Mouse (Mus musculus) right cerebral cortex, postnatal 4 days (tissue): ENCODE results near the gene Axin1.

Experiments
- DNase-seq: peaks from one replicate; pipeline ENCODE4 v3.0.0-alpha.2; 2022

The Axin1 gene

DNA sequence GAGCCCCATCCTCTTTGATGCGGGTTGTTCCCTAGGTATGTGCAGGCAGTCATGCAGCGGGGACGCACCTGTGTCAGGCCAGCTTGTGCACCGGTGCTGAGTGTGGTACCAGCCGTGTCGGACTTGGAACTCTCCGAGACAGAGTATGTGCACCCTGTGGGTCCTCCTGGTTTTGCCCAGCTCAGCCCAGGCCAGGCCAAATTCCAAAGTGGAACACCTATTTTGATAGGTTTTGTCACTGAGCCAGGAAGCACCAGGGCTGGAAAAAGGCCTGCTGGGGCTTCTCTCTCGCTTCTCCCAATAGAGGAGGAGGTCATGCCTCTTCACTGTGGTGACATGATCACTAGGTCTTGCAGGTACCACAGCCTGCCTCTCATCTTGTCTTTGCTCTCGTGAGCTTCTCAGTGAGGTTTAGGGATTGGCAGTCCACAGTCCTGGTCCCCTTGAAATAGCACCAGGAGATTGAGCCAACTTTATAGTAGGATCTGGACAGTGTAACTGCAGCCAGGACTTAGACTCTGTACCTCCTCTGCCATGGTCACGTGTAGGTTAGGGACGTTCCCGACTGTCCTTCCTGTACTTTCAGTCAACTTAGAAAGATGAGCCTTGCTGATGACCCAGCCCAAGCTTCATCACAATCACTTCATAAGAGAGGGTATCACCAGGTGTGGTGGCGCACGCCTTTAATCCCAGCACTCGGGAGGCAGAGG, 54.1 kb downstream of the Axin1 start:
- no peak for DNase-seq

DNA sequence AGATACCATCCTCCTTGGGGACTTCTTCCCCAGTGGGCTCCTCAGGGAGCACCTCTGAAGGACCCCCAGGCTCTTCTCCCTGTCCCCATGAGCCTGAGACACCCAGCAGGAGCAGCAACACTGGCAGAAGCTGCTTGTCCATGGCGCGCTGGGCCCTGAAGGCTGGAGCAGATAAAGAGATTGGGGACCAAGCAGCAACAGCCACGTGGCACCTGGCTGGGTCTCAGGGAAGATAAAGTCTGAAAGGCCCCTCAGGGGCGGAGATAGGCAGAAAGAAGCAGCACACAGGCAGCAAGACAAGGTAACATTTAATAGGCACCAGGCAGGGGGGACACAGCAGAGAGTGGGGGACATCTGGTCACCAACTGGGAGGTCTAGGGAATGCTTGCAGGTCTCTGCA, 60.4 kb downstream of the Axin1 start, which contains the start of gene Pdia2:
Gene Pdia2, minus strand, starts transcription at position 196 of the 400 bp plus-strand sequence.
- no peak for DNase-seq

DNA sequence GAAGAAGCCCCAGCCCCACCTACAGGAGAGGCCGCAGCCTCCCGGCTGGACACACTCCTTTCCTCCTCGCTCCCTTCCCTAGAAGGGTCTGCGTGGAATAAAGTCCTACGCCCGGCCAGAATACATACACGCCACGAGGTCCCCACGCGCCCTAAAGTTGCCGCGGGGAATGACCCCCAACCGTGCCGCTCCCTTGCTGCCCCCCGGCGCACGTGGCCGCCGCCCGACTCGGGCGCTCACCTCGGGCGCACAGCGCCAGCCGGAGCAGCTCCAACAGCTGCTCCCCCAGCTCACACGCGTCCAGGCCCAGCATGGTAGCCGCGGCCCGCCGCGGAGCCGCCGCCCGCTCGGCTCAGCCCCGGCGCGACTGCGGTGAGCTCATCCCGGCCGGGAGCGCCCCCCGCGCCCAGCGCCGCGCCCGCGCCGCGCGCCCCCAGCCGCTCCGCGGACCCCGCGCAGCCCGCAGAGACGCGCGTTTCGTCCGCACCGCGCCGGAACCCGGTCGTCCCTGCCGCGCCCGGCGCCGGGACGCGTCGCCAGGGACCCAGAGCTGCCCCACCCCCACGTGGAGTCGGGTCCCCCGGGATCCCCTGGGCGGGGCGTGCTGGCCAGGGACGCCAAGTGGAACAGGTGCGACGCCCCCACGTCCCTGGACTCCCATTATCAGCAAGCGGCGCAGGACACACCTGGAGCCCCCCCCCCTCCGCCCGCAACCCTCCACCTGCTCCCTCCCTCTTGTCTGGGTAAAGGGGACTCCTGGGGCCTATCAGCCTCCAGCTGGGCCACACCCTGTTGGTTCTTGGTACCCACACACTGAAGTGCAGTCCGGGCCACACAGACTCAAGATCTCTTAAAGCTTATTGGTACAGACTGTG, 62.6 kb downstream of the Axin1 start:
- peak; percentile 52 for DNase-seq

DNA sequence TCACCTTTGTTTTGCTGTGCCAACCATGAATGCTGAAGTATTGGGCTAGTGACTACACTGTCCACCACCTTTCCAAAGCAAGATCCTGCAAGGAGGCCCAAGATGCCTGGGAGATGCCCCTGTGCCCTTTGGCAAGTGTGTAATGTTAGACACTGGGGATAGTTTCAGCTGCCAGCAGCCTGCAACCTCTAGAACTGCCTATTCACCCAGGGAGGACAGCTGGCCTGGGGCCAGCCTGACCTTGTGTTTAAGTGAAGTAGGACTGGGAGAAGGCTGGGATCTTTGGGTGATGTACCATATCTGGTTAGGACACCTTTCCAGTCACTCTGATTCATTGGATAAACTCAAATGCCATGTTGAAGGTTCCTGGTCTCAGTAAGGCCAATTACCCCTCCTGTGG, 63.5 kb downstream of the Axin1 start:
- no peak for DNase-seq

DNA sequence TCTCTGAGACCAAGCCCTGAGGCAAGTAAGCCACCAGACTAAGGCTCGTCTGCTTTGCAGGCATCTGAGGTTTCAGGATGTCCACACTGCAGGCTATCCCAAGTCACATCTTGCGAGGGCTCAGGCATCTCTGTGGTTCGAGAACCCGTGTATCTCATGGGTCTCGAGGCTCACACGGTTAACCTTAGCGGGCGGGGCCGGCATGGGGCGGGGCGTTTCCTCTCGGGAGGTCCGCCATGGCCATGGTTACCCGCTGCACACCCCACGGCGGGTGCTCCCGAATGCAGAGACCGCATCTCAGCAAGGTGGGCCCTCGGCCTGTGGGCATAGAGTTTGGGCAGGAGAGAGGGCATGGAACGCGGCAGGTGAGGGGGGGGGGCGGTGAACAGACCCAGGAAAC, 64.2 kb downstream of the Axin1 start, which contains the start of gene Rgs11:
Gene Rgs11, plus strand, starts transcription at position 215 of the 400 bp plus-strand sequence.
- peak; percentile 48 for DNase-seq

DNA sequence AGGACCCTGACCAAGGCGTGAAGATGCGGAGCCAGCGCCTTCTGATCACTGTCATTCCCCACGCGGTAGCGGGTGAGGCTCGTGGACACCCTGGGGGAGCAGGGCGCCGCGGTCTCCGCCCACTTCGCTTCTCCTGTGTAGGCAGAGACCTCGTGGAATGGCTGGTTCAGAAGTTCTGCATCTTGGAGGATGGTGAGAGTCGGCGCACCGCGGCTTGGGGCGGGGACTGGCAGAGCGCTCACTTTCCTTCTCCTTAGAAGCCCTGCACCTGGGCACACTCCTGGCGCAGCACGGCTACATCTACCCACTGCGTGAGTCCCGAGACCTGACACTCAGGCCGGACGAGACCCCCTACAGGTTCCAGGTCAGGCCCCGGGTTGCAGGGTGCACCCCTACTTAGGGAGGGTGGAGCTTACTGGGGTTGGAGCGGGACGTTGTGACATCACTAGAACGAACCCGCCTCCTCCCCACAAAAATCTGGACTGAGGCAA, 64.9 kb downstream of the Axin1 start:
- DNase-seq, result peak; percentile 44

DNA sequence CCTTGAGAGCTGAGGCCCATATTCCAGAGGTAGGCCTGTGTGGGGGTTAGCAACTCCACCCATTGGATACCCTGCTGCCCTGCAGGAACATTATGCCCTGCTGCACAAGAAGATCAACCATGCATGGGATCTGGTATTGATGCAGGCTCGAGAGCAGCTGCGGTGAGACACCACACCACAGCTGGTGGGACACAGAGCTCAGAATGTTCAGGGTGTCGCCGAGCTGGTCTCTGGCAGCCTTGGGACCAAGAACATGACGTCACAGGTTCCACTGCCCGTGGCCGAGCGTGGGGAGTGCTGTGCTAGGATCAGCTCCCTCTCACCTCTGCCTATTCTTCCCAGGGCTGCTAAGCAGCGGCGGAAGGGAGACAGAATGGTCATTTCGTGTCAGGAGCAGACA, 66.3 kb downstream of the Axin1 start:
- DNase-seq, result no peak

DNA sequence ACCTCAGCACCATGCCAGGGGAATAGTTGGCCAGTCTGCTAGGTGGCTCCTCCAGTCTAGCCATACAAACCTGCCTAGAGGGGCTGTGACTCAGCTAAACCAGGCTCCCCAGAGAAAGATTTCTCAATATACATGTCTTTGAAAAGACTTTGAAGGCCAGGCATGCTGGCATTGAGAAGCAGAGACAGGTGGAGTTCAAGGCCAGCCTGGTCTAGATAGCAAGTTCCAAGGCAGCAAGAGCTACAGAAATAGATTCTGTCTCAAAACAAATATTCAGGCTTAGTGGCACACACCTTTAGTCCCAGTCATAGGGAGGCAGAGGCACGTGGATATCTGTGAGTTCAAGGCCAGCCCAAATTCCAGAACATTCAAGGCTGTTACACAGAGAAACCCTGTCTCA, 67.9 kb downstream of the Axin1 start:
- DNase-seq, result no peak

DNA sequence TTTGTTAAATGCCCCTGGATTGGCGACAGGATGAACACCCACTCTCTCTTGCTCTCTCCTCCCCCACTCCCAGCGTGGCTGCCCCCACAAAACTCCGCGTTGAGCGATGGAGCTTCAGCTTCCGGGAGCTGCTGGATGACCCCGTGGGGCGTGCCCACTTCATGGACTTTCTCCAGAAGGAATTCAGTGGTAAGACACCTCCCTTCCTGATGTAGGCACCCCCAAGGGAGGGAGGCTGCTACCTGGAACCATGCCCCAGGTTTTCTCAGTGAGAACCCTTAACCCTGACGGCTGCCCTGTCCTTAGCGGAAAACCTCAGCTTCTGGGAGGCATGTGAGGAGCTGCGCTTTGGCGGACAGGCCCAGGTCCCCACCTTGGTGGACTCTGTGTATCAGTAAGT, 69.2 kb downstream of the Axin1 start, which contains the start of gene Arhgdig:
Gene Arhgdig, minus strand, starts transcription at position 101 of the 400 bp plus-strand sequence.
- no peak for DNase-seq

DNA sequence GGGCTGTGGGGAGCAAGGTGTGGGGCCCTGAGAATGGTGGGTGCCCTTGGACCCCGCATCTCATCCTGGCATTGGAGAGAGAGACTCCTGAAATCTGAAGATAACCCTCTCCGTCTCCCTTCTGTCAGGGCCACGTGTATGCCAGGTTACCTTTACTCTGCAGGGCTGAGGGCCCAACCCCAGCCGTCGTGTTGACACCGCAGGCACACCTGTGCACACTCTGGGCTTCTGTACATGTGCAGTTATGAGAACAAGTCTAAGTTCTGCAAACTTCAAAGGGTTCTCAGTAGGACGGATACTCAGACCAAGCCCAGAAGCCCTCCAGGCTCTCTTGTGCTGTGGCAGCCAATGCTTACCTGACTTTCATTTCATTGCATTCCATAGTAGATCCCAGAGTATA, 73.8 kb downstream of the Axin1 start:
- no peak for DNase-seq

DNA sequence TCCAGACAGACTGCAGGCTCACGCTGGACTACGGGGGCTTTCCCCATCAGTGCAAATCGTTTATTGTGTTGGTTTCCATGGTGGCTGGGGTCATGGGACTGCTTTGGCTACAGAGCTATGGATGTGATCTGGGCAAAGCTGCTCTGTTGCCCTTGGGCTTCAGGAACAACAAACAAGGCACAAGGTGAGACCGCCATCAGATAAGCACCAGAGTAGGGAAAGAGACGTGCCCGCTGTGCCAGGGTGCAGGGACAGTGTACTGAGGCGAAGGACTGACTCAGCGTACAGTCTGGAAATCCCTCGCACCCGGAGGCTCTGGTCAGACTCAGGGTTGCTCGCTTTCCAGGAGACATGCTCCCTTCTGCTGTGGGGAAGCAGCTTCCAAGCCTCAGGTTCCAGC, 74.2 kb downstream of the Axin1 start:
- no peak for DNase-seq

DNA sequence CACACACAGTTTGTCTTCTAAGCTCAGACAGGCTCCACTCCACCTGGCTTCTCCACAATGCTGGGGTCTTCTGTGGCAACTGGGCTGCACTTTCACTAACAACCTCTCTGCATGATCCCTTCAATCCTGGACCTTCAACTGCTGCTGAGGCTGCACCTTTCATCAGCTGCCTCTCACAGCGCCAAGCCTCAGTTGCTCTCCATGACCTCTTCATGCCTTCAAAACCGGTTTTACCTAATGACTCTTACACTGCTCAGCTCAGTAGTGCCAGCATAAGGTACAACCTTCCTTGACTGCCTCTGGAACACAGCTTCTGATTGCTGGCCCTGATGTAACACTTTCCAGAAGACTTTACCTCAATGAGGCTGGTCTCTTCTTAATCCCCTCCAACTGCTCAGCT, 83.0 kb downstream of the Axin1 start:
- no peak for DNase-seq

DNA sequence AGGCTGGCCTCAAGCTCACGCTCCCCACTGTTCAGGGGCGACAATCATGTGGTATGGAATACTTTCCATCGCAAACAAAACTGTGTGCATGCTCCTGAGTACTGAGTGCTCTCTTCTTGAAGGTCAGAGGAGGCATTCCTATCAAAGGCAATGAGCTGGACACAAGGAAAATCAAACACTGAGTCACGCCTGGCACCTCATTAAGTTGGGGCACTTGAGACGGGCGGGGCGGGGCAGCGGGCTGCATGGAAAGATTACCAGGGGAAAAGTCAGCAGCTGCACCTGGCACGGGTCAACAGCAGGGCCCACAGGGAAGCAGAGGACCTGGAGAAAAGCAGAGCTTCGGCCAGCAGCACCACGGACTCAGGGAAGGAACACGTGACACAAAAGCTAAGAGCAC, 86.7 kb downstream of the Axin1 start:
- DNase-seq, result no peak

DNA sequence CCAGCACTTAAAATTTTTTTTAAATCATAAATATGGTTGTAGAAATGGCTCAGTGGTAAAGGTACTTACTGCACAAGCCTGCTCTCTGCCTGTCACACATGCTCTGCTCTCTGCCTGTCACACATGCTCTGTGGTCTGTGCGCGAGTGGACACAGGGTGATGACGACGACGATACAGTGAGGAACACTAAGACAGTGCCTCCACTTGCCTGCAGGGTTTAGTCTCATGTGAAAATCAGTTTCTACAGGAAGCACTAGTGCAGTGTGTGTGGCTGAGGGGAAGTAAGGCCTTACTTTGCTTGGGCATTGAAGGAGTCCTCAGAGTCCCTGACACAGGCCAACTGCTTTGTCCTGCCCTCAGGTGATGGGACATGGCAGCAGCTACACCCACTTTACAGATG, 91.3 kb downstream of the Axin1 start:
- no peak for DNase-seq

DNA sequence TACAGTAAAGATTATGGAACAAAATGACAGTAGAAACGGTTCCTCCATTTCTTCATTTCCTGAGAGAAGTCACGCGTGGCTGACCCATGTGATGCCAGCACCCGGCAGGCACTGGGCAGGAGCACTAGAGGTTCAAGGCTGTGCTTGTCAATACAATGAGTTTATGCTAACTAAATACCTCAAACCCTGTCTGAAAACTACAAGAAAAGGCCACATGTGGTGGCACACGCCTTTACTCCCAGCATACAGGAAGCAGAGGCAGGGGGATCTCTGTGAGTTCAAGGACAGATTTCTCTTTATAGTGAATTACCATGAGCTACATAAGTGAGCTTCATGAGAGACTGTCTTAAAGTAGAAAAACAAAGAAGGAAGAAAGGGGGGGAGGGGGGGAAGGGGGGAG, 92.7 kb downstream of the Axin1 start:
- DNase-seq, result no peak

DNA sequence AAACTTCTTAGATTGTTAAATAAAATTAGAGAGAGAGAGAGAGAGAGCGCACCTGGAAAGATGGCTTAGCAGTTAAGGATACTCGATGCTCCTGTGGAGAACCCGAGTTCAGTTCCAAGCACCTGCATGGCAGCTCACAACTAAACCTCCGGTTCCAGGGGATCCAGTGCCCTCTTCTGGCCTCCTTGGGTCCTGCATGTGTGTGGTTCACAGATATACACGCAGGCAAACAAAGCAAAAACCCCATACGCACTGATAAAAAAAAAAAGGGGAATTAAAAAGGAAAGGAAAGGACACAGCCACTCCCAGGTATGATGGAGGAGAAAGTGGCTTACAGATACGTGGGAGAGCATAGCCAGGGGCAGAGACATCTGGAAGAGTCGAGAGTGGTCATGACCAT, 94.4 kb downstream of the Axin1 start:
- no peak for DNase-seq

DNA sequence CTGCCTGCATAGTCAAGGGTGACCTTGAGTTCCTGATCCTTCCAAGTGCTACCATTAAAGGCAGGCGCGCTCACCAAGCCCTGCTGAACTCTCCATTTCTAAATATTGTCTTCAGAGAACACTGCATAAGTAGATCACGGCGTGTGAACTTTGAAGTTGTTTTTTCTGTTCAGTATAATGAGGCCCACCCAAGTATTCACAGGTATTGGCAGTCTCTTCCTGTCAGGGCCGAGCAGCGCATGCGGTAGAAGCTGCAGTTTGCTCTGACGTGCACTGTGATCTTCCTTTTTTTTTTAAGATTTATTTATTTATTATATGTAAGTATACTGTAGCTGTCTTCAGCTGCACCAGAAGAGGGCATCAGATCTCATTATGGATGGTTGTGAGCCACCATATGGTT, 95.9 kb downstream of the Axin1 start:
- no peak for DNase-seq

DNA sequence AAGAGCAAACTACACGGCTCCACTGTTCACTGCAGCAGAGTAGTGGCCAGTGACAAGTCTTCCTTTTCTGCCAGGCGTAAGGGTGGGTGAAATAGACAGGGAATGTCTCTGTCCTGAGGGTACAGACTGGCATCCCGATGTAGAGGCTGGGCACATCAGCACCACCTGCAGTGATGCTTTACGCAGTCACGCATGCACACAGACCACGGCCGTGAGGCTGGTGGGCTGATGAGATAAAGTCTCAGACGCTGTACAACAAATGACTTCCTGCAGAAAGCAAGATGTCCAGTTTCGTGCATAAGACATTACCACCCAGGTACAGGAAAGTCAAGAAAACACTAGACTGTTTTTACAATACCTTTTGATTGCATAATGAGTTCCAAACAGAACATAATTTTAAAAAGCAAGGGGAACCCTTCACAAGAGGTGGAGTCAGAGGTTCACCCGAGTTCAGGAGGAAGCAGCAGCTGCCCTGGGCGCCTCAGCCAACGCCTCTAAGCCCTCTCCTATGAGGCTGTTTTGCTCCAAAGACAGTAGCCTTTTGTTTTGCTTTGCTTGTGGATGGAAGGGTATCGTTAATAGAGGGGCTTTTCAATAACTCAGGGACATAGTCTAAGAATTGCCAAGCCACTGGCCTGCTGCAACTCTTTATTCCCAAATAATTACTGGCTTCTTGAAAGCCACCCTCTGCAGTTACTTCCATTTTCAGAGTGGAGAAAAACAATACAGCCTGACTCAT, 96.8 kb downstream of the Axin1 start:
- DNase-seq, result no peak

DNA sequence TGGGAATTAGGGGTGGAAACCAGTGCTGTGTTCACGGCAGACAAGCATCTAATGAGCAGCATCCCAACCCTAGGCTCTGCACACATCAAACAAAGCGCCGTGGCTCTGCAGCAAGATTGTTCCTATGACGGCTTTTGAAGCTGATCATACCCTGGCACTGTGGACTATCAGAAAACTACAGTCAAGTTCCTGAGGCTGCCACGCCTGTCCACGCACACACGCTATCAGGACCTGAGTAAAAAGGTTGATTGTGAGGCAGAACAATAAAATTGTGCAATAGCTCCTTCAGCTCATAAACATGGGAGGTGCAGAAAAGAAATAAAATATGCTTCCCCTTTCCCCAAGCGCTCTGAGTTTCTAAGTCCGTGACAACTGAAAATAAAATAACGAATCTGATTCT, 99.2 kb downstream of the Axin1 start:
- DNase-seq, result no peak

DNA sequence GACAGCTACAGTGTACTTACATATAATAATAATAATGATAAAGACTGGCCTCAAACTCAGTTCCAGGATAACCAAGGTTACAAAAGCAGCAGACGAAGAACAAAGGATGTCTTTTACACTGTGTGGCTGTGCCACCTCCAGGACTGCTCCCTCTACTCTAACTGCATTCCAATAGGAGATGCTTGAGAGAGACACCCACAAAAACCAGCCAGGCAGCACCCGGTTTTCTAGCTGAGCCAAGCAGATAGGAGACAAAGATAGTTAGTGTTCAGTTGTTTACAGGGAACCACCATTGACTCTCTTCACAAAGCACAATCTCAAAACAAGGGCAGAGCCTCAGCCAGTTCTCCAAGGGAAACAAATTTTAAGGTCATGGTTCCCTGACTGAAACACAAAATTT, 101.1 kb downstream of the Axin1 start:
- DNase-seq, result no peak

DNA sequence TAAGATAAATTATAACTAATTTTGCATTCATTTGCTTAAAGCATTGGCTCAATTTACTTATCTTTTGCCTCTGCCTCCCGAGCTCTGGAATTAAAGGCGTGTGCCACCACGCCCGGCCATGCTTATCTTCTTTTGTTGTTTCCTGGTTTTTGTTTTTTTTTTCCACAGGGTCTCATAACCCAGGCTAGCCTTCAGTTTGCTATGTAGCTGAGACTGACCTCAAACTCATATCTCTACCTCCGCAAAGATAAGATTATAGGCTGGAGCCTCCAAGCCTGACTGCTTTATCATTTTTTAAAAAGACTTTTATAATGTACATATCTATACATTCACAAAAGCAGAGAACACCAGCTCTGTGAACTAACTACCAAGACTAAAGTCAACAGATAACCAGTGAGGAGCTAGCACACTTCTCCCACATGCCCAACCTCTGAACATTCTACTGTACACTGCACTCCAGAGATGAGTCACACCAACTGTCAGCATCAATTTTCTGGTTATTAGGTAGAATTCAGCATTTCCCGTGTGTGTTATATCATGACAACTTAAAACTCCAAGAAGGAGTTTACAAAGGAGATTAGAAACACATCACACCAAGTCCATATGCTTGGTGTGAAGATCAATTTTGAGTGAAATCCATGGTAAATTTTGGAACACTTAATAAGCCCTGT, 101.8 kb downstream of the Axin1 start:
- DNase-seq, result no peak

DNA sequence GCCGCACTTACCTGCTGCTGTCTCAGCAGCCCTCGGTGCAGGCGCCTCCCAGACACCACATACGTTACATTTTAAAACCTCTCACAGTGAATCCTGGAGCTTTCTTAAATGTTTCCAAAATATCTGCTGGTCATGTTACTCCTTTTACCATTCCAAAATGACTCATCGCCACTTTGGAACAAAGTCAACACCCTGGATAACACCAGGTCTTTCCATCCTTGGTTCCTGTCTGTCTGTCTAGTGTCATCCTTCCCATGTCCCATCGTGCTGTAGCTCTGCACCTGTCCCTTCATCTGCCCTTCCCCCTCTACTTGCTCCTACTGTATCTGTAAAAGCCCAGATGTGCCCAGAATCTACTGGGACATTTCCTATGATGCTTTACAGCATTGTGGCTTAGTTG, 102.5 kb downstream of the Axin1 start:
- no peak for DNase-seq
